Mouse (Mus musculus): ENCODE data around the gene Tradd.

GRCm38 (mm10) chr8:105270101-105270915 is 5.9 kb upstream of the Tradd start:
- TF ChIP-seq CTCF (IDR thresholded peaks at IDR 0.05; ENCODE audit: extremely low read depth, insufficient read depth, low read length), result no peak
- no peak for TF ChIP-seq POLR2A (IDR thresholded peaks at IDR 0.05; ENCODE audit: extremely low read depth, insufficient read depth, low read length)
